Comparison of ENCODE assay signal across 8 mouse cellular contexts in the genomic region with DNA sequence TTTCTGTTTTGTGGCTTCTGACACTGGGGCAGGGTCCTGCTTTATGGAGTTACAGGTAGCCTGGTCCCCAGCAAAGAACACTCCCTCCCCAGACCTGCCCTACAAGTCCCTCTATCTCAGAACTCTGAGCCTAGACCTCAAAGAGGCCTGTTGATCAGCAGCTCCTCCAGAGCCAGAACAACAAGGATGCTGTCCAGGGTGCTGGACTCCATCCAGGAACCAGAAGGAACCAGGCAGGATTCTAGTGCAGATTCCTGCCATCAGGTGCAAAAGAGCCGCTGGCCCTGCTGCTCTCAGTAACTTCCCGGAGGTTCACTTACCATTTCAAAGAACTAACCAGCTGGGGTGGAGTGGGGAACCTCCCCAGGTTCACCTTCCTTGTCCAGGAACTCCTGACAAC.
DNase-seq lines count a peak whose midpoint lies in the region; ATAC-seq lines count a peak whose summit lies in the region.

No protein-coding gene starts in this region.

- DNase-seq in cerebellum, postnatal 4 days (ENCODE audit: low spot score in 2 of 2), result no peak
- peak; percentile 22 for DNase-seq in lung, postnatal 14 days
- DNase-seq in lung, postnatal 25 days (ENCODE audit: low spot score), result no peak
- peak; percentile 64 for DNase-seq in embryo, embryonic 11 days
- peak; percentile 14 for DNase-seq in testis, postnatal 14 days (ENCODE audit: low spot score)
- no peak for DNase-seq in left cerebral cortex, adult 11 months (ENCODE audit: low spot score)
- DNase-seq in urinary bladder, adult 18-20 months (ENCODE audit: low spot score in 2 of 2), result no peak

- ATAC-seq in cerebellum, adult (ENCODE audit: insufficient number of reproducible peaks, low FRiP score, low TSS enrichment), result 0 out of 2 replicates have a peak, but pooled peaks have one; percentile 36

Comparison
In these comparisons a context has a peak if more than half of its experiments do, and no peak if none do; other contexts are left out.
1. DNase-seq: peak in lung, postnatal 14 days (single experiment), embryo, embryonic 11 days (single experiment) and testis, postnatal 14 days (single experiment); none in cerebellum, postnatal 4 days (0 of 2), lung, postnatal 25 days (single experiment), left cerebral cortex, adult 11 months (single experiment) and urinary bladder, adult 18-20 months (0 of 2).